Mouse (Mus musculus) heart, adult 2 months (tissue): ENCODE data around the gene Fut2.

ENCODE experiments used
- CTCF ChIP-seq: fragments of 200-600 bp; IDR thresholded peaks from 2 replicates; pipeline ENCODE4 v1.8.1; 2022; ENCODE audit warnings: antibody characterized with exemption, mild to moderate bottlenecking, moderate library complexity
- EP300 ChIP-seq: fragments of 200-500 bp; IDR thresholded peaks from 2 replicates; pipeline ENCODE4 v1.6.1; 2011; ENCODE audit warnings: low read depth, low read length, control low read depth; ENCODE audit not compliant: insufficient read depth
- POLR2A ChIP-seq: fragments of 200-500 bp; IDR thresholded peaks from 2 replicates; pipeline ENCODE4 v1.6.1; 2011; ENCODE audit warnings: mild to moderate bottlenecking, low read depth, low read length, control low read depth; ENCODE audit not compliant: insufficient read depth

- TF ChIP-seq CTCF (no peak), EP300 (no peak), POLR2A (no peak)
Observed at GRCm38 (mm10) chr7:45701072-45701471, 34.9 kb upstream of the Fut2 start.
